Mouse (Mus musculus) G1E (cell line): ENCODE results near the gene Ccdc85c.

Experiments used
- CTCF ChIP-seq: IDR thresholded peaks from 2 replicates; pipeline ENCODE4 v1.5.1; 2012; ENCODE audit warnings: low read depth, low read length, inconsistent platforms, mixed read lengths
- GATA1 ChIP-seq: IDR thresholded peaks from 2 replicates; pipeline ENCODE4 v1.6.1; 2012; ENCODE audit warnings: borderline replicate concordance, low read length, inconsistent platforms, mixed read lengths
- GATA2 ChIP-seq: IDR thresholded peaks from 2 replicates; pipeline ENCODE4 v1.6.1; 2012; ENCODE audit warnings: low read depth, low read length, inconsistent platforms, borderline replicate concordance
- POLR2AphosphoS5 ChIP-seq: IDR thresholded peaks from 2 replicates; pipeline ENCODE4 v1.6.1; 2012; ENCODE audit warnings: low read depth, low read length, inconsistent platforms; ENCODE audit not compliant: insufficient replicate concordance
- TAL1 ChIP-seq: conservative IDR thresholded peaks from 2 replicates; pipeline ENCODE4 v1.6.1; 2012; ENCODE audit warnings: low read depth, low read length, inconsistent platforms, mixed read lengths

DNA sequence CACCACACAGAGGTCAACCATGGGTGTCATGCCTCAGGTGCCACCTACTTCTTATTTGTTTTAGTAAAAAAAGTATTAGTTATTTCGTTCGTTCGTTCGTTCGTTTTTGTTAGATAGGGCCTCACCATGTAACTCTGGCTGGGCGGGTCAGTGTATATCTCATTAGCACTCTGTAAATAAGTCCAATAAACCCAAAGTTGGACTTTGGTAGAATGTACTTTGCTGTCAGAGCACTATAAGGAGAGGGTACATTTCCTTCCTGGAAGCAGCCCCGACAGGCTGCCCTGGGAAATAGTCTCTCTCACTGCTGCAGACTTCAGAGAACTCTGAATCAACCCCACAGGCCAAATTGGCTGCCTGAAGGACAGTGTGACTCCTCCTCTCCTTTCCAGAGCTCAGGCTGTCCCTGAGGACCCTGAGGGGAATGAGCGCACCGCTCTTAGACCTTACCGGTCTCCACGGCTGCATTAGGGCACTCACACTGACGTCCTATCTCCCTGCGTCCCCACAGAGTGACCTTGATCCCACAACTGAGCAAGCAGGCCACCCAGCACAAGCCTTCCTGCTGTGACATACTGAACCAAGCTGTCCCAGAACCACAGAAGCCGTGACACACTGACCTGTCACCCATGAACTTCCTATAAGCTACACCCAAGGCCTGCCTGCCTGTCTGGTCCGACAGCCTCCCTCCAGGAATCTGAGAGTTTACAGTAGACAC is 23.2 kb downstream of the Ccdc85c start:
- TF ChIP-seq CTCF: no peak
- no peak for TF ChIP-seq TAL1
- no peak for TF ChIP-seq POLR2AphosphoS5
- no peak for TF ChIP-seq GATA1
- no peak for TF ChIP-seq GATA2
